Mouse (Mus musculus) pancreas, adult 10 weeks (tissue): Measurements from ENCODE around the gene Rbm4. TPM values are rescaled to one million over a fixed set of nuclear protein-coding genes. Genes with fewer than 3 reads are reported as not detected.

Experiments used
- polyA plus RNA-seq: library from polyadenylated mRNA; stranded (reverse); fragments of 350-450 nt; fragmentation: Illumina TruSeq; extraction: RNeasy Lipid Tissue Mini Kit (QIAGEN cat#74804); gene quantifications from one replicate; pipeline ENCODE4 v1.2.3, GENCODE M21; 2015; ENCODE audit warnings: low read depth, low replicate concordance; ENCODE audit not compliant: insufficient read depth

The Rbm4 gene
- 7.2 TPM for polyA plus RNA-seq

DNA sequence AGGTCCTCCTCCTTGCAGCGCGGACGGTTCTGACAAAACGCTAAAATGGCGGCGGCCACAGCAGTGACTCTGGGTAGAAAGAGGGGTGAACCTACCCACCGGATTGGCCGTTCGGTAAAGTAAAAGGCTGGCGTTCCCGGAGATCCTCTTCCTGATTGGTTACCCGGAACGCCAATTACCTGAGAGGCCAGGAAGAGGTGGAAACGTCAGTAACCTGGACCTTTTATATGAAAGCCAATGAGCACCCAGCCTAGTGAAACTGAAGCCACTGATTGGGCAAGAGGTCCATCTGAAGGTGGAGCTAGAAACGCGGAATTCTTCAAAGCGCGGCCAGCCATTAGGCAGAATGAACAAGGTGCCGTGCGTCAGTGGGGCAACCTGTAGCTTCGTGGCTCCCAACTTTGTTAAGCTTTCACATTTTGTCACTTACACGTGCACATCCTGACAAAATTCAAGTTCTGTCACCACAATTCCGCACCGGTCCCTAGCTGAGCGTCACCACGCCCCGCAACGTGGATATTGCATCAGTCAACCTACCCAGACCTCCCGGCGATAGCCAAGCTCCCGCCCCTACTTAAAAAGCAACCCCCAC is at the start of gene Rbm4:
Rbm4 (minus strand) TSS at position 71 of the 592 bp plus-strand sequence.

DNA sequence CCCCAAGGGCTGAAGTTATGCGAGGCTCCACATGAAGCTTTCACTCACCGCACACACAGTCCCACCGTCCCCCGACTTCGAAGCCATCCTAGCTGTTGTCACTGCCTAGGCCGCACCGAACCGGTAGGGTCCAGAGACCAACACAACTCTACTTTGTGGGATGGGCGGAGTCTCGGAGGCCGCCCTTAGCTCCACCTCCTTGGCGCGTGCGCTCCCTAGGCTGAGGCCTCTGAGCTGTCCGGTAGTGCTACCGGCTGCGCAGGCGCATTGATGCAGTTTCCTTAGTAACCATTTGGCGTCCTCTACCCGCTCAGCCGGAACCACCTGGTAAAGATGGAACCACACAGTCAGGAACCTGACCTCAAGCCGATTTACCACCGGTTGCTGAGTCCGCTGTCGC is 45.4 kb upstream of the Rbm4 start, which contains the start of the genes Ccs and Ccdc87:
Ccs (minus strand) TSS at position 184 of the 400 bp plus-strand sequence.
Ccdc87 (plus strand) TSS at position 218 of the 400 bp plus-strand sequence.

DNA sequence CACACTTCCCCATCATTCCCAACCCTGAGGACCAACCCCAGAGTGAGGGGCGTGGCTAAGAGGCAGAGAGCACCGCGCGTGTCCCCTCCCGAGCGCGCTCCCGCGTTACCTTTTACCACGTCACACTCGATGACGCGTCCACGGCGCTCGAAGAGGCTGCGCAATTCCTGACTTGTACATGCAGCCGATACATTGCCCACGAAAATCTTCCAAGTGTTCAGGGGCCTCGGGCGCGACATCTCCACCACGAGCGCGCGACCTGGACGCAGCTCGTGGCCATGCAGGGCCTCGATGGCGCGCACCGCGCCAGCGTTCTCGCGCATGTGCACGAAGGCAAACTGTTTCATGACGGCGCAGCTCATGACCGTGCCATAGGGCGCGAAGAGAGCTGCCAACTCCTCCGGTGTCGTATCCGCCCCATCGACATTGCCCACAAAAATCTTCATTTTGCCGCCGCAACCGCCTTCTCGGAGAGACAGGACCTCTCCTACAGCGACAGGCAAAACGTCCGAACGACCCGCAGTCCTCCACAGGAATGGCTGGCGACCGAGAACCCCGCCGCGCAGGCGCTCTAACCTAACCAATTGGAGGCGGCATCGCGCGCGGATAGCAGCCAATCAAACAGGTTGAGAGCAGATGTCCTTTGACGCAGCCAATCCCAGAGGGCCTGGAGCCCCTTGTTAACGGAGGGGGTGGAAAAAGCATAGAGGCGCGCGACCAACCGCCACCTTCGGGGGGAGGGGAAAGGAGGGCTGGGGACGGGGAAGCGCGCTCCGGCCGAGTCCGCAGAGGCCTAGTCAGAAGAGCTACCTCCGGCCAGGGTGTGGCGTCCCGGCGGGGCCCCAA is 17.6 kb upstream of the Rbm4 start, which contains the start of the genes Gm21992 and Rbm14:
Gm21992 (minus strand) TSS at position 550 of the 846 bp plus-strand sequence.
Rbm14 (minus strand) TSS at position 572 of the 846 bp plus-strand sequence.

DNA sequence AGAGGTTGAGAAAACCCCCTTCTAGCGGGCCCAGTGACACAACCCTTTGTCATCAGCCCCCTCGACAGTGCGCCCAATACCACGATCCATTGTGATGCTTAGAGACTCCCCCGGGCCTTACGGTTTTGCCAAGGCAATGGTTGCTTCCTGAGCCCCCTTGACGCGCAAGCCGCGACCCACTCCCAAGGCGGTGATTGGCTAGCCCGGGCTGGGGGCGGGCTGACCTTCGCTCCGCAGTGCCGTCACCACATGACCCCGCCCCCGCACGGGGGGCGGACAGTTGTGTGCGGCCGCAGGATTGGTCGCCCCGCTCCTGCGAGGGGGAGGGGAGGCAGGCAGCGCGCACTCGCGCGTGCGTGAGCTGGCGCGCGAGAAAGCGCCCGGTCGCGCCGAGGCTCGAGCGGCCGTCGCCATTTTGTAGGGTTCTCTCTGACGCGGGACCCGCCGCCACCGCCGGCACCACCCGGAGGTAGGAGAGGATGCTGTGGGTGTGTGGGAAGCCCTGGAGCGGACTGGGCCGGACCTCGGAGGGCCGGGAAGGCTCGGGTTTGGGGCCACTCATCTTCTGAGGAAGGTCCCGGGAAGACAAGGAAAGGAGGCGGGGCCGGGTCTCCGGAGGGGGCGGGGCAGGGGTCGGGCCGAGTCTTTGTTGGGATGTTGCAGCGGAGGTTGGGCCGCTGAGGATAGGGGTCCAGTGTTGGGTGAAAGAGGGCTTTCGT is 37.3 kb downstream of the Rbm4 start, which contains the start of gene Rbm4b:
Rbm4b (plus strand) TSS at position 305 of the 719 bp plus-strand sequence.

Other genes with a start within 250 kb of the Rbm4 start
- 2.9 TPM for gene Lrfn4, start 178.2 kb downstream of the Rbm4 start, polyA plus RNA-seq
- gene Rce1, start 168.3 kb downstream of the Rbm4 start, polyA plus RNA-seq, result 9.0 TPM
- gene Gm960, start 95.2 kb downstream of the Rbm4 start, polyA plus RNA-seq, result not detected
- 1.9 TPM for gene Sptbn2, start 82.7 kb downstream of the Rbm4 start, polyA plus RNA-seq
- 4.6 TPM for gene Rbm4b, start 37.4 kb downstream of the Rbm4 start, polyA plus RNA-seq
- gene Gm21992, start 17.7 kb upstream of the Rbm4 start, polyA plus RNA-seq, result 13.6 TPM
- 5.8 TPM for gene Rbm14, start 17.7 kb upstream of the Rbm4 start, polyA plus RNA-seq
- 30.0 TPM for gene Ccs, start 45.4 kb upstream of the Rbm4 start, polyA plus RNA-seq
- not detected for gene Ccdc87, start 45.5 kb upstream of the Rbm4 start, polyA plus RNA-seq
- gene Ctsf, start 61.2 kb upstream of the Rbm4 start, polyA plus RNA-seq, result 21.8 TPM
- gene Actn3, start 84.0 kb upstream of the Rbm4 start, polyA plus RNA-seq, result not detected
- 1.8 TPM for gene Zdhhc24, start 84.8 kb upstream of the Rbm4 start, polyA plus RNA-seq
- gene Bbs1, start 112.7 kb upstream of the Rbm4 start, polyA plus RNA-seq, result 1.2 TPM
- 16.6 TPM for gene Dpp3, start 134.4 kb upstream of the Rbm4 start, polyA plus RNA-seq
- gene Peli3, start 149.2 kb upstream of the Rbm4 start, polyA plus RNA-seq, result 0.83 TPM
- 13.0 TPM for gene Mrpl11, start 168.2 kb upstream of the Rbm4 start, polyA plus RNA-seq
- gene Npas4, start 196.4 kb upstream of the Rbm4 start, polyA plus RNA-seq, result 0.54 TPM
- gene Slc29a2, start 230.0 kb upstream of the Rbm4 start, polyA plus RNA-seq, result 1.0 TPM
- gene B4gat1, start 244.9 kb upstream of the Rbm4 start, polyA plus RNA-seq, result 0.83 TPM
- 3.4 TPM for gene AC124502.3, start 245.0 kb upstream of the Rbm4 start, polyA plus RNA-seq
- gene Brms1, start 247.5 kb upstream of the Rbm4 start, polyA plus RNA-seq, result 5.6 TPM